Mouse (Mus musculus) spleen, adult 2 months (tissue): ENCODE results near the gene Pard6a. TPM values are rescaled to one million over a fixed set of nuclear protein-coding genes. Genes with fewer than 3 reads are reported as not detected.

Source experiments
- DNase-seq, 2 experiments: peaks; one replicate each; pipeline versions ENCODE4 v3.0.0 to v3.0.0-alpha.2; 2012 to 2021; ENCODE audit warnings: low spot score in 2 of 2, low read depth in 1 of 2
- H3K27ac ChIP-seq: fragments of 200-500 bp; 2 replicates; pipeline ENCODE4 v1.5.1; 2012; ENCODE audit warnings: low read length, inconsistent platforms; ENCODE audit not compliant: insufficient read depth
- H3K27me3 ChIP-seq: fragments of 200-500 bp; 2 replicates; pipeline ENCODE4 v1.6.1; 2012; ENCODE audit warnings: mild to moderate bottlenecking, moderate library complexity, low read length, inconsistent platforms; ENCODE audit not compliant: control insufficient read depth, insufficient read depth
- H3K36me3 ChIP-seq: fragments of 200-500 bp; 2 replicates; pipeline ENCODE4 v1.6.1; 2012; ENCODE audit warnings: mild to moderate bottlenecking, low read length, inconsistent platforms; ENCODE audit not compliant: control insufficient read depth, insufficient read depth
- H3K4me1 ChIP-seq: fragments of 200-500 bp; 2 replicates; pipeline ENCODE4 v1.6.1; 2011; ENCODE audit warnings: inconsistent platforms; ENCODE audit not compliant: control insufficient read depth, insufficient read depth, insufficient read length
- H3K4me3 ChIP-seq: fragments of 200-500 bp; 2 replicates; pipeline ENCODE4 v1.5.1; 2011; ENCODE audit warnings: mild to moderate bottlenecking, inconsistent platforms; ENCODE audit not compliant: insufficient read depth, insufficient read length; ENCODE audit errors: extremely low read depth
- CTCF ChIP-seq: fragments of 200-500 bp; IDR thresholded peaks from 2 replicates; pipeline ENCODE4 v1.5.1; 2011; ENCODE audit warnings: mild to moderate bottlenecking, inconsistent platforms; ENCODE audit not compliant: insufficient read depth, insufficient read length, insufficient replicate concordance; ENCODE audit errors: extremely low read depth
- POLR2A ChIP-seq: fragments of 200-500 bp; IDR thresholded peaks from 2 replicates; pipeline ENCODE4 v1.6.1; 2011; ENCODE audit warnings: low read depth, low read length, inconsistent platforms
- WGBS: fragments of 180-500 bp; shearing (Covaris S2); methylation state at CpG from one replicate; pipeline ENCODE4 v1.1.7; 2018; 5-methylcytosine and 5-hydroxymethylcytosine counted together
- polyA plus RNA-seq: library from polyadenylated mRNA; depleted of rRNA; stranded (reverse); fragments of >200 nt; gene quantifications from 2 replicates; pipeline ENCODE4 v1.2.3, GENCODE M21; 2012

Pard6a gene
- polyA plus RNA-seq, 1 experiment: 8.7 TPM

- Histone ChIP-seq H3K27ac (peak overlapping the region; percentile 73; the same call in 1 of the 2 replicates), H3K4me1 (peaks cover 10% of the 10 kb centered on the region; the same call in 1 of the 2 replicates), H3K27me3 (no peaks in the 10 kb centered on the region), H3K36me3 (peaks cover 33% of the 10 kb centered on the region), H3K4me3 (peak overlapping the region; percentile 86; the same call in 1 of the 2 replicates)
- DNase-seq: no peak
- TF ChIP-seq CTCF (no peak), POLR2A (no peak)
- WGBS: 76% methylated on average over 11 of the region's 11 CpGs
Observed at GRCm38 (mm10) chr8:105699488-105700215, 1.3 kb upstream of the Pard6a start.

DNA sequence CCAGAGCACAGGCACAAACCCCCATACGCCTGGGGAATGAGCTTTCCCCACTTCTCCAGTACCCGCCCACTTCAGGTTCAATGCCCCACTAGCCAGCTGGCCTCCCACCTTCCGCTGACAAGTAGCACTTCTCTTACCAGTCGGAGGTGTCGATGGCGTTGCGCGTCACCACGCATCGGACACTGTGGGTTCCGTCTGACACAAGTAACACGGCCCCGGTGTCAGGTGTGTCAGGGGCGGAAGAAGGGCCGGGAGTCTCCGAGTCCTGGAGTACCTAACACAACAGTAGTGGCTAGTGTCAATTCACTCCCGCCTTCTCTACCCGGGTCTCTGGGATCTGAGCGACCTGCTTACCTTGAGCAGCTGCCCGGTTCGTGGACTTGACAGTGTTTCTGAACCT is 382 bp upstream of the Pard6a start:
- peak overlapping the region; percentile 73 for H3K27ac ChIP-seq
- H3K27me3 ChIP-seq: no peaks in the 10 kb centered on the region
- peak overlapping the region; percentile 86 for H3K4me3 ChIP-seq
- peaks cover 29% of the 10 kb centered on the region for H3K36me3 ChIP-seq
- TF ChIP-seq CTCF: no peak
- no peak for TF ChIP-seq POLR2A
- peaks cover 10% of the 10 kb centered on the region; the same call in 1 of the 2 replicates for H3K4me1 ChIP-seq
- peak; percentile 67 for DNase-seq
- under 1% methylated on average over 21 of the region's 21 CpGs for WGBS

GRCm38 (mm10) chr8:105702001-105702401 is 1.1 kb downstream of the Pard6a start:
- Histone ChIP-seq H3K27me3 (no peaks in the 10 kb centered on the region), H3K36me3 (peaks cover 20% of the 10 kb centered on the region), H3K27ac (peak overlapping the region; percentile 69; the same call in 1 of the 2 replicates), H3K4me1 (peaks cover 10% of the 10 kb centered on the region; the same call in 1 of the 2 replicates), H3K4me3 (peak overlapping the region; percentile 54)
- 83% methylated on average over 18 of the region's 18 CpGs for WGBS
- no peak for DNase-seq
- TF ChIP-seq CTCF: no peak

DNA sequence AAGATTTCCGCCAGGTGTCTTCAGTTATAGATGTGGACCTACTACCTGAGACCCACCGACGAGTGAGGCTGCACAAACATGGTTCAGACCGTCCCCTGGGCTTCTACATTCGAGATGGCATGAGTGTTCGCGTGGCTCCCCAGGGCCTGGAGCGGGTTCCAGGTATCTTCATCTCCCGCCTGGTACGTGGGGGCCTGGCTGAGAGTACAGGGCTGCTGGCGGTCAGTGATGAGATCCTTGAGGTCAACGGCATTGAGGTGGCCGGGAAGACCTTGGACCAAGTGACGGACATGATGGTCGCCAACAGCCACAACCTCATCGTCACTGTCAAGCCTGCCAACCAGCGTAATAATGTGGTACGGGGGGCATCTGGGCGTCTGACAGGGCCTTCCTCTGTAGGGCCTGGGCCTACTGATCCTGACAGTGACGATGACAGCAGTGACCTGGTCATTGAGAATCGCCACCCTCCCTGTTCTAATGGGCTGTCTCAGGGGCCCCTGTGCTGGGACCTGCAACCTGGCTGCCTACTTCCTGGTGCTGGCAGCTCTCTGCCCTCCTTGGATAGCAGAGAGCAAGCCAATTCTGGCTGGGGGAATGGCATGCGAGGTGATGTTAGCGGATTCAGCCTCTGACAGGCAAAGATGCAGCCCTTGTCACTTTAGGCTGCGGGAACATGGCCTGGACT is 1.9 kb downstream of the Pard6a start:
- Histone ChIP-seq H3K4me1 (peaks cover 14% of the 10 kb centered on the region), H3K36me3 (peaks cover 11% of the 10 kb centered on the region), H3K4me3 (no peak overlapping the region), H3K27ac (no peak overlapping the region), H3K27me3 (no peaks in the 10 kb centered on the region)
- no peak for TF ChIP-seq CTCF
- no peak for TF ChIP-seq POLR2A
- 96% methylated on average over 24 of the region's 24 CpGs for WGBS
- no peak for DNase-seq

DNA sequence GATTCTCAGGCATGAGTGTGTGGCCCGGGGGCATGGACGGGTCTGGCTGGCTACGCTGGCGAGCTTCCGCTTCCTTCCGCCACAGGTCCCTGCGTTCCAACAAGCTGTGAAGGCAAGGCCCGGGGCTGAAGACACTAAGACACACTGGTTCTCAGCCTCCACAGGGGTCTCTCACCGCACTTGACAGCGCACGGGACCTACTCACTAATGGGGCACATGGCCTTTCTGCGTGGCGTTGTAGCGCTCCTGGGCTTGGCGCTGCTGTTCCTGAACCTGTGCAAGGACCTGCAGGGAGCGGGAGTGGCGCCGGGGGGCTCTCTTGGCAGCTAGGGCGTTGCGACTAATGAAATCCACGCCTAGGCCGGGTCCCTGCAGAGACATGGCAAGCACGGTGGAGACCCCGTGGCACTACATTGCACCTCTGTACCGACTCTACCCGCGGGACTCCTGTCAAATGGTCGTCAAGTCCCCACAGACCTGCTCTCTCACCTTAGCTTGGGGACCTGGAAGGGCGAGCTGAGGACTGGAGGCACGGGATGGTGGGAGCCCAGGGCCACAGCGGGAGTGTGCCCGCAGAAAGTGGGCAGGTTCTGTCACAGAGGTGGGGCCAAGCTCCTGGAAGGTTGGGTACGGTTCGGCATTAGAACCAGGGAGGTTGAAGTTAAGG is 3.3 kb downstream of the Pard6a start:
- H3K27me3 ChIP-seq: no peaks in the 10 kb centered on the region
- peaks cover 14% of the 10 kb centered on the region for H3K4me1 ChIP-seq
- no peak overlapping the region for H3K4me3 ChIP-seq
- WGBS: 94% methylated on average over 34 of the region's 34 CpGs
- no peak overlapping the region for H3K27ac ChIP-seq
- 0 out of 2 replicates have a peak, but pooled peaks cover 2% of the 10 kb centered on the region for H3K36me3 ChIP-seq
- DNase-seq: no peak
- no peak for TF ChIP-seq POLR2A
- TF ChIP-seq CTCF: no peak

DNA sequence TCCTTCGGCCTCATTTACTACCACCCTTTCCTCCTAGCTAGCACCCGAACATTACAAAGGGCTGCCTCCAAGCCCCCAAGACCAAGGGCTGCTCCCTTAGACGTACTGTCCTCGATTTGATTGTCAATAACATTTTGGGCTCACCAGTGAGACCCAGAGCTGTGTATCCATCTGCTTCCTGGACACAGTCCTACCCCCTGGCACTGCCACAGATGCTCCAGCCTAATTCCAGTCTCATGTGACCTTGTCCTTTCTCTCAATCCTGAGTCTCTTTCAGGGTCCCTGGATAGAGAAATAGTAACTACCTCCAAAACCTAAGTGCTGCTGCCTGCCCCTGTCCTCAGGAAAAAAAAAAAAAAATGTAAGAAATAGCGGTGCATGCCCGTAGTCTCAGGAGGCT is 4.0 kb downstream of the Pard6a start:
- 91% methylated on average over 6 of the region's 6 CpGs for WGBS
- peaks cover 14% of the 10 kb centered on the region for H3K4me1 ChIP-seq
- TF ChIP-seq POLR2A (no peak), CTCF (no peak)

More for the DNA sequence above, 4.0 kb downstream of the Pard6a start:
- Histone ChIP-seq H3K27me3 (no peaks in the 10 kb centered on the region), H3K4me3 (no peak overlapping the region), H3K27ac (no peak overlapping the region), H3K36me3 (0 out of 2 replicates have a peak, but pooled peaks cover 2% of the 10 kb centered on the region)
- no peak for DNase-seq
